Comparison of ENCODE assay signal across 23 mouse cellular contexts in genomic region chr6:5409676-5410075, GRCm38 (mm10). TPM values are rescaled to one million over a fixed set of nuclear protein-coding genes. Genes with fewer than 3 reads are reported as not detected.
DNase-seq lines count a peak whose midpoint lies in the region; ATAC-seq and TF ChIP-seq lines count a peak whose summit lies in the region.
"Had no signal": no experiment of that assay in that cellular context is flagged by ENCODE, and none has a peak within 500 bp of the region (broad histone marks: within the 10 kb centered on the region; RNA-seq: fewer than 3 reads in every experiment).

No protein-coding gene starts in this region.

- no peak overlapping the region for H3K9ac ChIP-seq in forebrain, embryonic 11.5 days (ENCODE audit: low read length)
- H3K9ac ChIP-seq in forebrain, embryonic 16.5 days (replicated peaks; ENCODE audit: low read depth, low read length), result no peak overlapping the region
- no peak overlapping the region for H3K9ac ChIP-seq in forebrain, embryonic 13.5 days
- H3K9ac ChIP-seq: hindbrain, embryonic 15.5 days had no signal

- peak overlapping the region; percentile 2 for H3K27ac ChIP-seq in forebrain, embryonic 11.5 days (ENCODE audit: low read depth, low read length)
- no peak overlapping the region for H3K27ac ChIP-seq in forebrain, embryonic 16.5 days (ENCODE audit: low read length)
- H3K27ac ChIP-seq in forebrain, embryonic 13.5 days, result peak overlapping the region; percentile 31; the same call in 1 of the 2 replicates
- H3K27ac ChIP-seq: hindbrain, embryonic 15.5 days had no signal

- no peak for TF ChIP-seq POLR2A in brain, embryonic 14.5 days (IDR thresholded peaks at IDR 0.05; ENCODE audit: borderline replicate concordance, extremely low read depth, insufficient read depth, insufficient read length, poor library complexity, severe bottlenecking)

- no peak for ATAC-seq in forebrain, embryonic 11.5 days (replicated peaks; ENCODE audit: low FRiP score)
- no peak for ATAC-seq in forebrain, embryonic 16.5 days
- ATAC-seq in forebrain, embryonic 13.5 days, result no peak
- no peak for ATAC-seq in megakaryocyte, adult 5-6 weeks (ENCODE audit: poor library complexity, severe bottlenecking)
- ATAC-seq: intestine, postnatal 0 days; Patski had no signal

- WGBS in forebrain, embryonic 11.5 days, result 50% methylated on average over 4 of the region's 4 CpGs
- WGBS in forebrain, embryonic 16.5 days, result 11% methylated on average over 4 of the region's 4 CpGs
- 12% methylated on average over 4 of the region's 4 CpGs for WGBS in forebrain, embryonic 13.5 days

- no peaks in the 10 kb centered on the region for H3K36me3 ChIP-seq in forebrain, embryonic 11.5 days (ENCODE audit: control insufficient read depth, insufficient read depth, low read length)
- H3K36me3 ChIP-seq in forebrain, embryonic 16.5 days (ENCODE audit: control insufficient read depth, insufficient read depth), result no peaks in the 10 kb centered on the region
- H3K36me3 ChIP-seq in forebrain, embryonic 13.5 days (ENCODE audit: poor library complexity, severe bottlenecking), result no peaks in the 10 kb centered on the region
- H3K36me3 ChIP-seq: G1E; hindbrain, embryonic 15.5 days had no signal

- DNase-seq in forebrain, embryonic 11.5 days (ENCODE audit: low spot score), result no peak
- DNase-seq in brain, embryonic 14.5 days (ENCODE audit: low read depth), result peak; percentile 79
- no peak for DNase-seq in cerebellum, postnatal 36 days
- DNase-seq: adrenal gland, postnatal 10 days; adrenal gland, postnatal 36 days; B cell, adult 2 months; cerebellum, adult 11 months; cerebellum, adult 2 months; cerebellum, adult 9-11 months; gastrocnemius, postnatal 10 days; gastrocnemius, postnatal 36 days; heart, postnatal 36 days; kidney, adult 2 months had no signal

- peaks cover 20% of the 10 kb centered on the region for H3K4me1 ChIP-seq in forebrain, embryonic 11.5 days (replicated peaks; ENCODE audit: control insufficient read depth, insufficient read depth, low read length)
- peaks cover 25% of the 10 kb centered on the region for H3K4me1 ChIP-seq in forebrain, embryonic 16.5 days (replicated peaks; ENCODE audit: control insufficient read depth, insufficient read depth, low read length)
- H3K4me1 ChIP-seq in forebrain, embryonic 13.5 days, result peaks cover 62% of the 10 kb centered on the region

- no peak overlapping the region for H3K4me3 ChIP-seq in forebrain, embryonic 11.5 days (ENCODE audit: low read depth, low read length)
- H3K4me3 ChIP-seq in forebrain, embryonic 16.5 days (replicated peaks; ENCODE audit: low read length), result no peak overlapping the region
- H3K4me3 ChIP-seq in forebrain, embryonic 13.5 days, result no peak overlapping the region
- H3K4me3 ChIP-seq: hindbrain, embryonic 15.5 days had no signal

- H3K27me3 ChIP-seq in forebrain, embryonic 11.5 days (ENCODE audit: control insufficient read depth, insufficient read depth, low read length), result no peaks in the 10 kb centered on the region
- H3K27me3 ChIP-seq in forebrain, embryonic 16.5 days (replicated peaks; ENCODE audit: control insufficient read depth, insufficient read depth, low read length), result no peaks in the 10 kb centered on the region
- no peaks in the 10 kb centered on the region for H3K27me3 ChIP-seq in forebrain, embryonic 13.5 days
- H3K27me3 ChIP-seq: CH12.LX; hindbrain, embryonic 15.5 days had no signal

- TF ChIP-seq CTCF in brain, embryonic 14.5 days (IDR thresholded peaks at IDR 0.05; ENCODE audit: borderline replicate concordance, extremely low read depth, insufficient read depth, insufficient read length), result no peak

- H3K9me3 ChIP-seq in forebrain, embryonic 11.5 days (ENCODE audit: control insufficient read depth, low read length), result no peaks in the 10 kb centered on the region
- no peaks in the 10 kb centered on the region for H3K9me3 ChIP-seq in forebrain, embryonic 16.5 days (ENCODE audit: control insufficient read depth, low read length)
- H3K9me3 ChIP-seq in forebrain, embryonic 13.5 days (replicated peaks), result no peaks in the 10 kb centered on the region
- H3K9me3 ChIP-seq: G1E; hindbrain, embryonic 15.5 days had no signal

- H3K4me2 ChIP-seq in forebrain, embryonic 11.5 days (ENCODE audit: low read depth, low read length, severe bottlenecking), result no peak overlapping the region
- H3K4me2 ChIP-seq in forebrain, embryonic 16.5 days (ENCODE audit: low read length), result no peak overlapping the region
- no peak overlapping the region; the same call in 1 of the 2 replicates for H3K4me2 ChIP-seq in forebrain, embryonic 13.5 days
- H3K4me2 ChIP-seq: heart, embryonic 11.5 days; hindbrain, embryonic 15.5 days had no signal

RNA-seq across cellular contexts. Expression of gene Asb4, which starts 26.5 kb away (rescaled TPM):
- 33.4 and 34.1 TPM in 2 replicates for polyA plus RNA-seq in forebrain, embryonic 11.5 days (2014; fragmentation: Nextera tagmentation; extraction: Ambion mirVana)
- 10.8 and 16.4 TPM in 2 replicates for polyA plus RNA-seq in forebrain, embryonic 16.5 days (2015; fragmentation: Nextera tagmentation; extraction: Ambion mirVana)
- polyA plus RNA-seq in brain, embryonic 14.5 days (2012; rRNA removed), result 19.1 and 20.4 TPM in 2 replicates
- polyA plus RNA-seq in forebrain, embryonic 13.5 days (2015; fragmentation: Nextera tagmentation; extraction: Ambion mirVana), result 22.8 and 25.1 TPM in 2 replicates
- total RNA-seq in megakaryocyte, adult 5-6 weeks (2015), result not detected in 2 replicates
- 0.04 TPM in 1 of 2 replicates, not detected in the other for total RNA-seq in megakaryocyte, adult 5-6 weeks (2017)
- total RNA-seq: G1E; granulocyte monocyte progenitor cell, adult 5-6 weeks had no signal
- polyA plus RNA-seq: Patski had no signal
